In the genomic region with DNA sequence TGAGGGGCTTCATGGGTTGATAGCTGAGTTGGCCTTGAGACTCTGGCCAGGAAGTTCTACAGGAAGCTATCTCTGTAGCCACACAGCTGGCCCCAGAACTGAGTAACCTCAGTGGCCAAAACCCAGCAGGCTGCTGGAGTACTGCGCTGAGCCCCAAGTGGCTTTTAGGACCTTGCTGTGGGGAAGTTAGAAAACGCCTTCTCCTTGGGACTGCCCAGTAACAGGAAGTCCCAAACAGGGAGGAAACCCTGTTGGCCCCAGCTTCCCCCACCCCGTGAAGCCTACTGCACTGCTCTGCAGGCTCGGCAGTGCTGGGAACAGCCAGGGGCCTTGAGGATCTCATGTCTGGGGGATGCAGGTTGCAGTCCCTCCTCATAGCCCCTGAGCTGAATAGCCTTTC, we compare ENCODE assay signal across 11 mouse cellular contexts. TPM values are rescaled to one million over a fixed set of nuclear protein-coding genes. Genes with fewer than 3 reads are reported as not detected.
A peak's percentile ranks its signal among the peaks of the same experiment; 100 is the strongest.
DNase-seq lines count a peak whose midpoint lies in the region; ATAC-seq and TF ChIP-seq lines count a peak whose summit lies in the region.
"Had no signal": no experiment of that assay in that cellular context is flagged by ENCODE, and none has a peak within 500 bp of the region (broad histone marks: within the 10 kb centered on the region; RNA-seq: fewer than 3 reads in every experiment).

No protein-coding gene starts in this region.

- DNase-seq in 416B (ENCODE audit: low read depth) (peak; percentile 94), CH12.LX (ENCODE audit: extremely low read depth) (peak; percentile 62)
- peak; percentile 29 to 47 for DNase-seq in heart, postnatal 36 days
- peak; percentile 51 for DNase-seq in lung, postnatal 25 days (ENCODE audit: low spot score)
- DNase-seq in left cerebral cortex, postnatal 25 days (ENCODE audit: low spot score in 2 of 2): no peak
- DNase-seq in embryo, embryonic 10.5 days (ENCODE audit: low spot score): no peak
- DNase-seq in forebrain, embryonic 11.5 days (ENCODE audit: low spot score): no peak
- no peak for DNase-seq in adrenal gland, adult 18-20 months (ENCODE audit: low spot score in 2 of 2)
- DNase-seq: right cerebral cortex, adult 18-20 months had no signal

- H3K4me2 ChIP-seq in CH12.LX (ENCODE audit: insufficient read depth, low read depth, poor library complexity, severe bottlenecking): peak overlapping the region; percentile 77
- no peak overlapping the region for H3K4me2 ChIP-seq in forebrain, embryonic 11.5 days (ENCODE audit: low read depth, low read length, severe bottlenecking)
- H3K4me2 ChIP-seq: embryonic facial prominence, embryonic 13.5 days had no signal

- H3K4me1 ChIP-seq in CH12.LX (ENCODE audit: control insufficient read depth in 1 of 2, insufficient read depth in 2 of 2): peaks cover 19 to 49% of the 10 kb centered on the region in 2 experiments
- H3K4me1 ChIP-seq in forebrain, embryonic 11.5 days (replicated peaks; ENCODE audit: control insufficient read depth, insufficient read depth, low read length): no peaks in the 10 kb centered on the region
- H3K4me1 ChIP-seq: embryonic facial prominence, embryonic 13.5 days had no signal

- H3K27me3 ChIP-seq in CH12.LX (replicated peaks): no peaks in the 10 kb centered on the region
- no peaks in the 10 kb centered on the region for H3K27me3 ChIP-seq in forebrain, embryonic 11.5 days (ENCODE audit: control insufficient read depth, insufficient read depth, low read length)
- H3K27me3 ChIP-seq: embryonic facial prominence, embryonic 13.5 days; Patski had no signal

- WGBS in forebrain, embryonic 11.5 days: 61% methylated on average over 4 of the region's 4 CpGs

- no peak for TF ChIP-seq RAD21 in CH12.LX (IDR thresholded peaks at IDR 0.05; ENCODE audit: low read depth, low read length)

- peaks cover 4% of the 10 kb centered on the region; the same call in 1 of the 2 replicates for H3K79me2 ChIP-seq in CH12.LX (replicated peaks; ENCODE audit: control insufficient read depth, extremely low read depth, insufficient read depth, poor library complexity, severe bottlenecking)

- intact Hi-C loops in heart, postnatal 36 days (cut with DNase I): no loop called here
- intact Hi-C loops in left cerebral cortex, postnatal 25 days (cut with DNase I): no loop called here

- H3K4me3 ChIP-seq in CH12.LX (replicated peaks in 1 of 3; ENCODE audit: low read depth in 2 of 3, low read length in 2 of 3, poor library complexity in 1 of 3): peak overlapping the region; percentile 60 to 68 (median 61)
- no peak overlapping the region for H3K4me3 ChIP-seq in forebrain, embryonic 11.5 days (ENCODE audit: low read depth, low read length)
- H3K4me3 ChIP-seq: embryonic facial prominence, embryonic 13.5 days had no signal

- H3K27ac ChIP-seq in CH12.LX (ENCODE audit: insufficient read depth, low read depth): peak overlapping the region; percentile 50
- no peak overlapping the region for H3K27ac ChIP-seq in forebrain, embryonic 11.5 days (ENCODE audit: low read depth, low read length)
- H3K27ac ChIP-seq: embryonic facial prominence, embryonic 13.5 days had no signal

- peaks cover 9 to 27% of the 10 kb centered on the region in 2 experiments for H3K36me3 ChIP-seq in CH12.LX (replicated peaks in 1 of 2; ENCODE audit: control insufficient read depth in 1 of 2, insufficient read depth in 1 of 2, low read length in 1 of 2)
- H3K36me3 ChIP-seq in forebrain, embryonic 11.5 days (ENCODE audit: control insufficient read depth, insufficient read depth, low read length): no peaks in the 10 kb centered on the region
- H3K36me3 ChIP-seq: embryonic facial prominence, embryonic 13.5 days had no signal

- dilution Hi-C loops in CH12.LX (cut with MboI; ENCODE audit: extremely low pct_ligation_motif_present, extremely low pct_unique_long_range_greater_than_20kb, low sequenced_read_pairs): no loop called here

- H3K9ac ChIP-seq in CH12.LX (ENCODE audit: insufficient read depth, low read depth): peak overlapping the region; percentile 72; the same call in 1 of the 2 replicates
- no peak overlapping the region for H3K9ac ChIP-seq in forebrain, embryonic 11.5 days (ENCODE audit: low read length)
- H3K9ac ChIP-seq: embryonic facial prominence, embryonic 13.5 days had no signal

- no peak for TF ChIP-seq EP300 in CH12.LX (IDR thresholded peaks at IDR 0.05; ENCODE audit: low read length)

- in situ Hi-C loops in CH12.LX (cut with MboI; ENCODE audit: low pct_ligation_motif_present, low pct_unique_long_range_greater_than_20kb, low sequenced_read_pairs): loop anchor here (25.0 kb wide), 1 partner anchor 494 kb away; the partner anchor contains the start of gene Hgfac

- ATAC-seq in forebrain, embryonic 11.5 days (replicated peaks; ENCODE audit: low FRiP score): no peak
- ATAC-seq: Patski had no signal

- TF ChIP-seq CTCF in CH12.LX (conservative IDR thresholded peaks at IDR 0.05 in 1 of 2, IDR thresholded peaks at IDR 0.05 in 1 of 2; ENCODE audit: low read depth in 2 of 2, low read length in 2 of 2): no peak

- H3K9me3 ChIP-seq in CH12.LX (replicated peaks; ENCODE audit: low read length): peaks cover 5% of the 10 kb centered on the region
- no peaks in the 10 kb centered on the region for H3K9me3 ChIP-seq in forebrain, embryonic 11.5 days (ENCODE audit: control insufficient read depth, low read length)
- H3K9me3 ChIP-seq: embryonic facial prominence, embryonic 13.5 days had no signal

- peak; percentile 77 for TF ChIP-seq POLR2A in CH12.LX (IDR thresholded peaks at IDR 0.05; ENCODE audit: low read depth, low read length)

TF ChIP-seq in CH12.LX, 34 proteins besides CTCF, POLR2A, EP300 and RAD21:
- TF ChIP-seq HCFC1 (IDR thresholded peaks at IDR 0.05; ENCODE audit: low read depth, low read length): peak; percentile 63
- peak; percentile 49; the same call in 1 of the 2 replicates for TF ChIP-seq NELFE (IDR thresholded peaks at IDR 0.05; ENCODE audit: low read depth, low read length)
- TF ChIP-seq PAX5 (IDR thresholded peaks at IDR 0.05; ENCODE audit: low read length): no peak
- TF ChIP-seq IRF4 (IDR thresholded peaks at IDR 0.05; ENCODE audit: low read depth, low read length): peak; percentile 8; the same call in 1 of the 2 replicates
- TF ChIP-seq TBP (conservative IDR thresholded peaks at IDR 0.05; ENCODE audit: low read depth, low read length): 0 out of 2 replicates have a peak, but pooled peaks have one; percentile 42
- TF ChIP-seq ZNF384 (IDR thresholded peaks at IDR 0.05; ENCODE audit: low read depth, low read length): no peak
- peak; percentile 78 for TF ChIP-seq ELF1 (IDR thresholded peaks at IDR 0.05; ENCODE audit: low read depth, low read length)
- peak; percentile 43; the same call in 1 of the 2 replicates for TF ChIP-seq TCF12 (IDR thresholded peaks at IDR 0.05; ENCODE audit: low read depth, low read length)

RNA-seq across cellular contexts. Expression of gene Sh3bp2, which starts 17.5 kb away (rescaled TPM):
- total RNA-seq in CH12.LX (2012; rRNA removed) (5.9 and 7.3 TPM in 2 replicates), CH12.LX (2014; rRNA removed) (5.8 and 6.5 TPM in 2 replicates)
- polyA plus RNA-seq in CH12.LX (2012; ENCODE audit: insufficient read length, low read depth): 10.5 and 11.0 TPM in 2 replicates
- total RNA-seq in heart, postnatal 36 days (2021): 1 to 10 TPM; 3.8 to 5.5 TPM
- total RNA-seq in left cerebral cortex, postnatal 25 days (2021): 1 to 10 TPM; 2.1 to 4.9 TPM
- 10.4 and 10.7 TPM in 2 replicates for polyA plus RNA-seq in forebrain, embryonic 11.5 days (2014; fragmentation: Nextera tagmentation; extraction: Ambion mirVana)
- total RNA-seq in adrenal gland, adult 18-20 months (2021): 10 to 100 TPM; 16.9 to 20.9 TPM

RNA-seq across cellular contexts. Expression of gene Tnip2, which starts 29.3 kb away (rescaled TPM):
- total RNA-seq in CH12.LX (2012; rRNA removed) (21.9 and 23.4 TPM in 2 replicates), CH12.LX (2014; rRNA removed) (16.0 and 17.7 TPM in 2 replicates)
- polyA plus RNA-seq in CH12.LX (2012; ENCODE audit: insufficient read length, low read depth): 26.8 and 30.6 TPM in 2 replicates
- total RNA-seq in heart, postnatal 36 days (2021): 1 to 10 TPM; 5.5 to 6.7 TPM
- total RNA-seq in left cerebral cortex, postnatal 25 days (2021): 10 to 100 TPM; 13.0 to 13.1 TPM
- 5.3 and 5.6 TPM in 2 replicates for polyA plus RNA-seq in forebrain, embryonic 11.5 days (2014; fragmentation: Nextera tagmentation; extraction: Ambion mirVana)
- 10 to 100 TPM; 14.9 to 18.3 TPM for total RNA-seq in adrenal gland, adult 18-20 months (2021)

RNA-seq across cellular contexts. Expression of gene Add1, which starts 30.4 kb away (rescaled TPM):
- total RNA-seq in CH12.LX (2012; rRNA removed): 32.1 and 45.0 TPM in 2 replicates
- 28.0 and 28.1 TPM in 2 replicates for total RNA-seq in CH12.LX (2014; rRNA removed)
- 46.0 and 48.7 TPM in 2 replicates for polyA plus RNA-seq in CH12.LX (2012; ENCODE audit: insufficient read length, low read depth)
- 100 to 1,000 TPM; 128 to 131 TPM for total RNA-seq in heart, postnatal 36 days (2021)
- 100 to 1,000 TPM; 415 to 423 TPM for total RNA-seq in left cerebral cortex, postnatal 25 days (2021)
- polyA plus RNA-seq in forebrain, embryonic 11.5 days (2014; fragmentation: Nextera tagmentation; extraction: Ambion mirVana): 202 and 238 TPM in 2 replicates
- 100 to 1,000 TPM; 127 to 136 TPM for total RNA-seq in adrenal gland, adult 18-20 months (2021)

Comparison
In these comparisons a context has a peak if more than half of its experiments do, and no peak if none do; other contexts are left out.
1. DNase-seq: peak in 416B (single experiment), CH12.LX (single experiment), heart, postnatal 36 days (2 of 2) and lung, postnatal 25 days (single experiment); none in left cerebral cortex, postnatal 25 days (0 of 2), embryo, embryonic 10.5 days (single experiment), forebrain, embryonic 11.5 days (single experiment) and adrenal gland, adult 18-20 months (0 of 2).